Mouse (Mus musculus): ENCODE data around the gene Tex9. TPM values are rescaled to one million over a fixed set of nuclear protein-coding genes. Genes with fewer than 3 reads are reported as not detected.
"Not testable (repeated sequence)": the region's sequence is repeated elsewhere in the genome, so short reads cannot be mapped to it uniquely, and the experiment has no call there.

The Tex9 gene
- polyA plus RNA-seq, 1 experiment from 2014 or later = 44.5 TPM

DNA sequence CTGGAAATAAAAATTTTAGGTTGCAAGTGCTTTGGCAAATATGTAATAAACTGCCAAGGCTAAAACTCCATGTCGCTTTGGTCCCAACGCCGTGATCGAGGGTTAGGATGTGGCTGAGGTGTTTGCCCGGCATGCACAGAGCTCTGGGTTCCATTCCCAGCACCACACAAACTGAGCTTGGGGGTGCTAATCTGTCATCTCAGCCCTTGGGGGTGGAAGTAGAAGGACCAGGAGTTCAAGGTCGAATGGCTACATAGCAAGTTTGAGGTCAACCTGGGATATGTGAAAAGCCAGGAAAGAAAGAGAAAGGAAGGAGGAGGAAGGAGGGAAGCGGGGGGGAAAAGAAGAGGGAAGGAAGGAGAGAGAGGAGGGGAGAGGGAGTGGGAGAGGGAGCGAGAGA is 87.6 kb downstream of the Tex9 start:
- ATAC-seq (ENCODE audit: insufficient number of reproducible peaks, insufficient read depth, low FRiP score, low TSS enrichment, low read depth) = no peak
- H3K4me2 ChIP-seq = no peak overlapping the region
- H3K36me3 ChIP-seq = no peaks in the 10 kb centered on the region
- 85% methylated on average over 8 of the region's 8 CpGs for WGBS
- H3K9ac ChIP-seq = no peak overlapping the region
- H3K4me3 ChIP-seq = no peak overlapping the region
- H3K4me1 ChIP-seq = 0 out of 2 replicates have a peak, but pooled peaks cover 6% of the 10 kb centered on the region
- peaks cover 3% of the 10 kb centered on the region; the same call in 1 of the 2 replicates for H3K27me3 ChIP-seq
- no peak overlapping the region for H3K27ac ChIP-seq
- no peaks in the 10 kb centered on the region for H3K9me3 ChIP-seq

GRCm38 (mm10) chr9:72403421-72403820 is 88.6 kb downstream of the Tex9 start:
- Histone ChIP-seq H3K9me3 (no peaks in the 10 kb centered on the region), H3K4me3 (no peak overlapping the region), H3K27ac (no peak overlapping the region), H3K9ac (no peak overlapping the region), H3K4me2 (no peak overlapping the region), H3K4me1 (0 out of 2 replicates have a peak, but pooled peaks cover 3% of the 10 kb centered on the region), H3K36me3 (no peaks in the 10 kb centered on the region), H3K27me3 (peaks cover 3% of the 10 kb centered on the region; the same call in 1 of the 2 replicates)
- ATAC-seq (ENCODE audit: insufficient number of reproducible peaks, insufficient read depth, low FRiP score, low TSS enrichment, low read depth) = no peak
- 75% methylated on average over 6 of the region's 6 CpGs for WGBS

- WGBS = 82% methylated on average over 4 of the region's 4 CpGs
- not testable (repeated sequence) for H3K4me2 ChIP-seq; H3K9ac ChIP-seq; H3K9me3 ChIP-seq; H3K27ac ChIP-seq; H3K36me3 ChIP-seq; H3K27me3 ChIP-seq; H3K4me3 ChIP-seq; ATAC-seq (ENCODE audit: insufficient number of reproducible peaks, insufficient read depth, low FRiP score, low TSS enrichment, low read depth); H3K4me1 ChIP-seq
These were observed 90.2 kb downstream of the Tex9 start for GRCm38 (mm10) chr9:72401769-72402168.

Small RNA genes within 50 kb of the gene (microRNA-seq; reads per million reads assigned to microRNA genes)
- gene Gm28010 = not detected

Other genes with a start within 250 kb of the Tex9 start
- 49.5 and 51.5 TPM in 2 replicates for gene Zfp280d, start 217.4 kb downstream of the Tex9 start, polyA plus RNA-seq (2015; fragmentation: Nextera tagmentation; extraction: Ambion mirVana)
- 29.6 and 34.1 TPM in 2 replicates for gene Mns1, start 54.2 kb downstream of the Tex9 start, polyA plus RNA-seq (2015; fragmentation: Nextera tagmentation; extraction: Ambion mirVana)
- gene Rfx7, start 40.0 kb upstream of the Tex9 start, polyA plus RNA-seq (2015; fragmentation: Nextera tagmentation; extraction: Ambion mirVana) = 12.4 and 13.3 TPM in 2 replicates
- gene Nedd4, start 170.1 kb upstream of the Tex9 start, polyA plus RNA-seq (2015; fragmentation: Nextera tagmentation; extraction: Ambion mirVana) = 659 and 711 TPM in 2 replicates